Mouse (Mus musculus) spleen, postnatal 14 days (tissue): ENCODE results near the gene Serpinb5.
"Not testable (repeated sequence)": the region's sequence is repeated elsewhere in the genome, so short reads cannot be mapped to it uniquely, and the experiment has no call there.

Experiments used
- DNase-seq, 2 experiments: peaks; one replicate each; pipeline ENCODE4 v3.0.0; 2021 to 2022; ENCODE audit warnings: low spot score in 2 of 2

The Serpinb5 gene

GRCm38 (mm10) chr1:106860847-106861246 lies at the start of gene Serpinb5:
Gene Serpinb5 (plus strand): TSS chr1:106861173.
- no peak for DNase-seq

- no peak for DNase-seq
Measured at GRCm38 (mm10) chr1:106814864-106815263, 46.1 kb upstream of the Serpinb5 start.

- no peak for DNase-seq
Measured at GRCm38 (mm10) chr1:106815265-106815664, 45.7 kb upstream of the Serpinb5 start.

- DNase-seq: no peak
Measured at GRCm38 (mm10) chr1:106816766-106817165, 44.2 kb upstream of the Serpinb5 start.

- DNase-seq: no peak
Measured at GRCm38 (mm10) chr1:106818323-106818722, 42.6 kb upstream of the Serpinb5 start.

GRCm38 (mm10) chr1:106822297-106822696 lies 38.7 kb upstream of the Serpinb5 start:
- no peak for DNase-seq

GRCm38 (mm10) chr1:106828784-106829183 lies 32.2 kb upstream of the Serpinb5 start:
- DNase-seq: no peak

- DNase-seq: no peak
Measured at GRCm38 (mm10) chr1:106865543-106865942, 4.6 kb downstream of the Serpinb5 start.

- DNase-seq: no peak
Measured at GRCm38 (mm10) chr1:106866029-106866428, 5.1 kb downstream of the Serpinb5 start.

- no peak for DNase-seq
Measured at GRCm38 (mm10) chr1:106866768-106867167, 5.8 kb downstream of the Serpinb5 start.

- no peak for DNase-seq
Measured at GRCm38 (mm10) chr1:106869986-106870385, 9.0 kb downstream of the Serpinb5 start.

- DNase-seq: no peak
Measured at GRCm38 (mm10) chr1:106875193-106875886, 14.4 kb downstream of the Serpinb5 start.

- DNase-seq: no peak
Measured at GRCm38 (mm10) chr1:106876147-106876546, 15.2 kb downstream of the Serpinb5 start.

GRCm38 (mm10) chr1:106882723-106883122 lies 21.8 kb downstream of the Serpinb5 start:
- DNase-seq: no peak

GRCm38 (mm10) chr1:106883369-106883768 lies 22.4 kb downstream of the Serpinb5 start:
- DNase-seq: no peak

GRCm38 (mm10) chr1:106883812-106884211 lies 22.8 kb downstream of the Serpinb5 start:
- DNase-seq: no peak

- not testable (repeated sequence) for DNase-seq
Measured at GRCm38 (mm10) chr1:106895142-106895541, 34.2 kb downstream of the Serpinb5 start.

- DNase-seq: no peak
Measured at GRCm38 (mm10) chr1:106901406-106901805, 40.4 kb downstream of the Serpinb5 start.

GRCm38 (mm10) chr1:106931954-106932353 lies 71.0 kb downstream of the Serpinb5 start:
- no peak for DNase-seq
